Mouse (Mus musculus) gastrocnemius, postnatal 25 days (tissue): ENCODE measurements around the gene Vangl1. TPM values are rescaled to one million over a fixed set of nuclear protein-coding genes. Genes with fewer than 3 reads are reported as not detected.

Source experiments
- DNase-seq: peaks from one replicate; pipeline ENCODE4 v3.0.0; 2022
- total RNA-seq, 2 experiments: library from RNA; stranded (reverse); gene quantifications; 1 replicate in 1 of 2; 2 replicates in 1 of 2; pipeline ENCODE4 v1.2.3; 2021

Vangl1 gene
- total RNA-seq, 2 experiments from 2014 or later: 3.3 to 4.6 TPM

GRCm38 (mm10) chr3:102142947-102143346 lies 61.5 kb downstream of the Vangl1 start:
- no peak for DNase-seq

GRCm38 (mm10) chr3:102141893-102142292 lies 62.6 kb downstream of the Vangl1 start:
- no peak for DNase-seq

GRCm38 (mm10) chr3:102141451-102141850 lies 63.0 kb downstream of the Vangl1 start:
- no peak for DNase-seq

DNA sequence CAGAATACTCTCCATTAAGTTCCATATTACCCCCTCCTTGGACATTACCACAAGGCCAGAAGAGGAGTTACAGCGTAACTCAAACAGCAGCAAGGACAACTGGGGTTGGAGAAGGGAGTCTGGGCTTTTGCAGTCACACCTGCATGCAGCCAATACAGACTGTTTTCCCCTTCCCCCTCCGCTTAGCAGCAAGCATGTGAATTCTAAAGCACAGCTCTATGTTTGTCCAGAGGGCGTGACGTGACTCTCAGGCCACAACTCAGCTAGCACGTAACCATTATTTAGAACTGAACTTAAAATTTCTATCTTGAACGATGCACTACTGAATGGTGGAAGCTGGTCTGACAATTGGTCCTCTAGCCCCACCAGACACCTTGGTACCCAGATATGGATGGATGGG lies 63.9 kb downstream of the Vangl1 start:
- no peak for DNase-seq

GRCm38 (mm10) chr3:102138899-102139298 lies 65.6 kb downstream of the Vangl1 start:
- no peak for DNase-seq

GRCm38 (mm10) chr3:102137158-102137557 lies 67.3 kb downstream of the Vangl1 start:
- DNase-seq: no peak

DNA sequence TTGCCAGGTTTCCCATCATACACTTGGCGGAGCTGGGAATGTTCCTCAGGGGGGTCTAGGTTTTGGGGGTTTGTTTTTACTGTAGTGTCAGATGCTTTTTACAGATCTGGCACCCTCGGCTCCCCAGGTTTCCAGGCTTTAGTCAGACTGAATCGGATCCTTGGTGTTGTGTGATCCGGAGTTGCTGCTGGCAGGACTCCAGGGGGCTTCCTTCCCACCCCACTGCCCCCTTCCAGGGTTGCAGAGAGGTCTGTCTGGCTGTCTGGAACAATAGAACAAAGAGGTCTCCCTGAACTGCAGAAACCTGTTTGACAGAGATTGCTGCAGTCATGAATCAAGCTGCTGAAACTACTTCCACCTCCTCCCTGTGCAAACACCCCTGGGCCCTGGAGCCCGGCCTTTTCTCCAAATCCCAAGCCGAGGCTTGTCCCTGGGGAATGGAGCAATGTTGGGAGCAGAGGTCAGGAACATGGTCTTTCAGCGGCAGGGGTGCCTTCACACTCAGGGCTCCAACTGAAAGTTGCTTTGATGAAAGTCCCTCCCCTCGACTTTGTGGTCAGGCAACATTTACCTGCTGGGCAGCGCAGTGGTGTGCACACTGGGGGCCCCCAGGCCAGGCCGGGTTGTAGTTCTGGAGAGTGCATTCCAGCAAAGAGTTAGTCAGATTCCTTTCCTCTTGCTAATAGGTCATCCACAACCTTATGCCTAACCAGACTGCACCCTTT lies 68.9 kb downstream of the Vangl1 start:
- no peak for DNase-seq

DNA sequence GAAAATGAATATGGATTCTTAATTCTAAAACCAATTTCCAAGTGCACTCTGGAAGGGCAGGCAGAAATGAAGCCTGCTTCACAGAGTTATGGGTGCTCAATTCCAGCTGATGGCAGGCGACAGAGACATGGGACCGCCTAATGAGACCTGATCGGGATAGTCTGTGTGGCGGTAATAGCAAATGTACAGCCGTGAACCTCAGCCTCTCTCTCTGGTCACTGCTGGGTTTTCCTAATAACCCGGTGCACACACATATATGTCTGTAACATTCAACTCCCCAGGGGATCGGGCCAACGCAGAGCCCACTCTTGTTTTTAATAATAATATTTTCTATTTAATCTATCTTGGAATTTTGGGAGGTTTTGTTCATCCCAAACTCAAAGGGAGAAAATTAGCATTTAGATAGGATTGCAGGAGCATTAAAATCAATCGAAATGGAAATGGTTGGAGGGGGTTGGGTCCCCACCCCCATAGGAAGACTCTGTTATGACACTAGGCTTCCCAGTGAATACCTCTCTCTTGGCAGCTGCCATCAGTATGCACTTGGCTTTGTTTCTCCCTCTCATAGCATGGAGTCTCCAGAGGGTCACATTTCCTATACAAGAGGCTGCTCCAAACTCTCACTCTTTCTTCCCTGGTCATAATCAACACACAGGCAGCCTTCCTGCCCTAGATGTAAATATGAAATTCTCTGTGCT lies 72.7 kb downstream of the Vangl1 start:
- no peak for DNase-seq

- DNase-seq: no peak
Measured at GRCm38 (mm10) chr3:102130478-102130877, 74.0 kb downstream of the Vangl1 start.

DNA sequence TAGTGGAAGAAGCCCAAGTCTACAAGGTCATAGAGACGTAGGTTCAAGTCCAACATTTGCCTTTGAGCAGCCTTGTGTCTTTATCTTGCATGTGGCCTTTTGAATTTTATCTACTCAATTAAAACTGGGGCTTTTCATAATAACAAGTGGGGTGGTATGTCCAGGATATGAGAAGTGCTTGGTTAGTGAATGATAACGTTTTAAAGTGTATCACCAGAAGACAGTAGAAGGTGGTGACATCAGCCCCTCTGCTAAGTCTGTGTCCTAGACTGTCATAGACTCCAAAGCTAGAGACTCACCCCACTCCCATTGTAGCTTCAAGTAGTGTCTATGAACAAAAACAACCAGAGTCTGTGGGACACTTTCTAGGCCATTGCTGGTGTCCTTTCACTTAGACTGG lies 76.3 kb downstream of the Vangl1 start:
- no peak for DNase-seq

GRCm38 (mm10) chr3:102127114-102127513 lies 77.4 kb downstream of the Vangl1 start:
- no peak for DNase-seq

- no peak for DNase-seq
Measured at GRCm38 (mm10) chr3:102125546-102125945, 78.9 kb downstream of the Vangl1 start.

DNA sequence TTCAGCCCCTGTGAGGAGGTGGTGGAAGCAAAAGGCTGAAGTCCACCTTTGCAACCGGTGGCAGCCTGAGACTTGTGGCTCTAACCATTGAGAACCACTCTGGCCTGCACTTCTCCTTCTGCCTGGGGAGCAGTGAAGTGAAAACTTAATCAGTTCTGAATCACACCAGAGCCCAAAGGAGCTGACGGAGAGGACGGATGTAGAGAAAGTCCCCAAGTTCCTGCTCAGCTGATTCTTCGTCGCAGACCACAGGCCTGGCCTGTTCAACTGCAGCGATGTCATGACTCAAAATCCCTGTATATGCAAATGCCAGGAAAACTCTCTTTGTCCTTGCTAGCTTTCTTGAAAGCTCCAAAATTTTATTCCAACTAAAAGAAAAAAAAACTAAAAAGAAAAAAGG lies 80.8 kb downstream of the Vangl1 start:
- DNase-seq: no peak

DNA sequence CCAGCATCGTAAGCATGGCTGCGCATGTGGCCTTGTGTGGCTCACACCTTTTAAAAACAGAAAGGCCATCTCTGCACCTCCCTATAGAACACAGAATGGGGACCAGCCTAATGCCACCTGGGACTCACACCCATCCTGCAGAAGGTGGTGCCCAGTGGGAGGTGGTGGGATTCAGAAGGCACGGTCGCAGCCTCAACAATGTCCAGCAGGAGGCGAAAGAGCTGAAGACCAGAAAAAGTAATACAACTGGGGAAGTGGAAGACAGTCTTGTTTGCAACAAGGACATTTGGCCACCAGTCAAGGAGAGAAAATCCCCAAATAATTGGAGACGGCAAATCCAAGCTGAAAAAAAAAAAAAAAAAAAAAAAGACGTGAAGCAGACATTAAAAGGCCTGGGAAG lies 82.4 kb downstream of the Vangl1 start:
- no peak for DNase-seq

DNA sequence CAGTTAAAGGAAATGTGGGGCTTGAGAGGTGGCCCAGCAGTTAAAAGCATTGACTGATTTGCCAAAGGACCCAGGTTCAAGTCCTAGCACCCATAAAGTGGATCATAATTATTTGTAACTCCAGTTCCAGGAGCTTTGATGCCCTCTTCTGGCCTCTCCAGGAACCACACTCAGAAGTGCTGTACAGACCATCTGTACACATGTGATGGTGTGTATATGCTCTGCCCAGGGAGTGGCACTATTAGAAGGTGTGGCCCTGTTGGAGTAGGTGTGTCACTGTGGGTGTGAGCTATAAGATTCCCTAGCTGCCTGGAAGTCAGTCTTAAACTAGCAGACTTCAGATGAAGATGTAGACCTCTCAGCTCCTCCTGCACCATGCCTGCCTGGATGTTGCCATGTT lies 83.5 kb downstream of the Vangl1 start:
- DNase-seq: no peak

DNA sequence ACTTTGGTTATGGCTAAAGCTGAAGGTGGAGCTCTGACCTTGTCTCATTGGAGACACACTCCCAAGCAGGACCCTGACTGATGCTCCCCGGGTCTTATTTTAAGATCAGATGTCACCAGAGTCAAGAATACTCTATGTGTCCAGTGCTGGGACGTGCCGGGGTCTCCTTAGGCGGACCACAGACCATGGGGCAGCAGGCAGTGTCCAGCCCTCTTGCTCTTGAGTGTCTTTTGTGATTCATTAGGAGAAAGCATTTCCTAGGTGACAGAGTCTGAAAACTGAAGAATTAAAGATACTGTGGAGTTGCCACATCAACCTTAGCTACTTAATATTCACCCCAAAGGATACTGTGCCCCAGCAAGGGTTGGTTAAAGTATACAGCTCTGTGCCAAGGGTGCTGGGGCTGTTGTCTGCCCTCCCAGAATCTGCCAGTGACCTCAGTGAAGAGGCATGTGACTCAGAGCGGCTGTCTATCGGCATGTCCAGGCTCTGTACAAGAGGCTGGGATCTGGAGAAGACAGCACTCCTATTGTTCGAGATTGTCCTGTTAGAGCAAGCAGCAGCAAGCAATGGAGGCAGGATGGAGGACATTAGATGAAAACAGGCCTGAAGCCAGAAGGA lies 92.4 kb downstream of the Vangl1 start:
- no peak for DNase-seq

DNA sequence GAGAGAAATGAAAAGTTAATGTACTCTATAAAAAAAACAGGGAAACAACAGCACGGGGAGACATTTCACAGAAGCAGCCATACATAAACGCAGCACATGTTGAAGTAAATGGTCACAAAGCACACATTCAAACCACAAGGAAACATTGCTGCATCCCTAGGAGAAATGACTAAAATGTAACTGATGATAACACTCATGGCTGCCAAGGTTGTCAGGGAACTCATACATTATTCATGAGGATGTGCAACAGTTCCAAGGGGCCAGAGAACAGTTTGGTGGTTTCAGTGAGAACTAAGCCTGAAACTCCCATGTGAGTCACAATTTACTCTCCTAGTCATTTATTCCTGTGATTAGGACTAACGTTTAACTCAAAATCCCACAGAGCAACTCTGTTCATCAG lies 96.3 kb downstream of the Vangl1 start:
- no peak for DNase-seq

- DNase-seq: no peak
Measured at GRCm38 (mm10) chr3:102103811-102104565, 100.5 kb downstream of the Vangl1 start.
